Mouse (Mus musculus) liver, adult 2 months (tissue): Measurements from ENCODE around the gene Kcnh4. TPM values are rescaled to one million over a fixed set of nuclear protein-coding genes. Genes with fewer than 3 reads are reported as not detected.

ENCODE experiments used
- DNase-seq: peaks from one replicate; pipeline ENCODE4 v3.0.0-alpha.2; 2011; ENCODE audit warnings: low read depth, low spot score; ENCODE audit errors: extremely low read depth
- H3K27ac ChIP-seq: fragments of 200-500 bp; replicated peaks from 2 replicates; pipeline ENCODE4 v1.5.1; 2012; ENCODE audit warnings: low read depth, mild to moderate bottlenecking, control low read depth, inconsistent platforms, low read length; ENCODE audit not compliant: insufficient read depth
- H3K27me3 ChIP-seq: fragments of 200-500 bp; 2 replicates; pipeline ENCODE4 v1.6.1; 2012; ENCODE audit warnings: mild to moderate bottlenecking, moderate library complexity, low read length, inconsistent platforms; ENCODE audit not compliant: control insufficient read depth, insufficient read depth
- H3K36me3 ChIP-seq: fragments of 200-500 bp; 2 replicates; pipeline ENCODE4 v1.6.1; 2012; ENCODE audit warnings: low read length, inconsistent platforms; ENCODE audit not compliant: control insufficient read depth, insufficient read depth
- H3K4me1 ChIP-seq: fragments of 200-500 bp; 2 replicates; pipeline ENCODE4 v1.6.1; 2011; ENCODE audit warnings: low read length; ENCODE audit not compliant: control insufficient read depth, insufficient read depth
- H3K4me3 ChIP-seq: fragments of 200-500 bp; 2 replicates; pipeline ENCODE4 v1.5.1; 2011; ENCODE audit warnings: low read depth, mild to moderate bottlenecking, control low read depth, low read length, moderate library complexity; ENCODE audit not compliant: insufficient read depth
- H3K79me2 ChIP-seq: fragments of 200-500 bp; 2 replicates; pipeline ENCODE4 v1.6.1; 2012; ENCODE audit warnings: inconsistent platforms, mild to moderate bottlenecking, low read length, moderate library complexity; ENCODE audit not compliant: control insufficient read depth, insufficient read depth
- H3K9ac ChIP-seq: fragments of 200-500 bp; 2 replicates; pipeline ENCODE4 v1.6.1; 2012; ENCODE audit warnings: low read depth, mild to moderate bottlenecking, control low read depth, inconsistent platforms, low read length
- CTCF ChIP-seq: fragments of 200-500 bp; IDR thresholded peaks from 2 replicates; pipeline ENCODE4 v1.5.1; 2011; ENCODE audit warnings: low read depth, low read length, control low read depth
- POLR2A ChIP-seq: fragments of 200-500 bp; IDR thresholded peaks from 2 replicates; pipeline ENCODE4 v1.6.1; 2011; ENCODE audit warnings: low read length, control low read depth; ENCODE audit not compliant: insufficient read depth; ENCODE audit errors: extremely low read depth
- WGBS: fragments of 180-500 bp; shearing (Covaris S2); methylation state at CpG from one replicate; pipeline ENCODE4 v1.1.7; 2018; 5-methylcytosine and 5-hydroxymethylcytosine counted together
- polyA plus RNA-seq: library from polyadenylated mRNA; depleted of rRNA; stranded (reverse); fragments of >200 nt; gene quantifications from 2 replicates; pipeline ENCODE4 v1.2.3, GENCODE M21; 2012
- total RNA-seq: library from RNA; depleted of rRNA; stranded (reverse); fragments of >200 nt; gene quantifications from 2 replicates; pipeline ENCODE4 v1.2.3, GENCODE M21; 2014

The Kcnh4 gene
- total and polyA plus RNA-seq, 2 experiments, result not detected

DNA sequence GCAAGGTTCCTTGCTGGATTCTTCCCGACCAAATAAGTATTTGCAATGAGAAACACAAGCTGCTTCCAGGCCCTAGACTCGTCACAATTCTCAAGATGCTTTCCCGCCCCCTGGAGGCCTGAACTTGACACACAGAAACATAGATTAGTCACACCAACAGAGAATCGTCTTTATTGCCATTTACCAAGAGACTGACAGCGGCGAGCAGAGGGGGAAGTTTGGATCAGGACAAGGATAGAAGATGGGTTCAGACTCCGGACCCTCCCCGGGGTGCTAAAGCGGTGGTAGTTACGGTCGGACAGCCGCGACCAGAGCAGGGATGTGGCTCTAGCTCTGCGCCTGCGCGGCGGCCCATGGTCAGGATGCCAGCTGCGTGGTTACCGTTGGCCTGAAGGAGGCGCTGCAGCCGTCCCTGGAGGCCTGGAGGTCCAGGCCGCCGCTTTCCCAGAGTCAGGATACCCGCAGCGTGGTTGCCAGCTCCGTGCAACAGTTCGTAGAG, 1.9 kb upstream of the Kcnh4 start:
- peaks cover 9% of the 10 kb centered on the region; the same call in 1 of the 2 replicates for H3K27me3 ChIP-seq
- DNase-seq, result peak; percentile 53
- peak overlapping the region; percentile 46 for H3K9ac ChIP-seq
- H3K79me2 ChIP-seq, result no peaks in the 10 kb centered on the region
- no peaks in the 10 kb centered on the region for H3K36me3 ChIP-seq
- H3K4me3 ChIP-seq, result peak overlapping the region; percentile 45
- 3% methylated on average over 27 of the region's 27 CpGs for WGBS
- TF ChIP-seq CTCF (peak; percentile 88), POLR2A (no peak)
- H3K4me1 ChIP-seq, result no peaks in the 10 kb centered on the region
- H3K27ac ChIP-seq, result no peak overlapping the region

- no peak overlapping the region for H3K27ac ChIP-seq
- H3K27me3 ChIP-seq, result peaks cover 9% of the 10 kb centered on the region; the same call in 1 of the 2 replicates
- TF ChIP-seq POLR2A (no peak), CTCF (no peak)
- DNase-seq, result no peak
- 6% methylated on average over 35 of the region's 35 CpGs for WGBS
- H3K4me3 ChIP-seq, result no peak overlapping the region
- H3K36me3 ChIP-seq, result no peaks in the 10 kb centered on the region
- H3K4me1 ChIP-seq, result no peaks in the 10 kb centered on the region
- no peaks in the 10 kb centered on the region for H3K79me2 ChIP-seq
- no peak overlapping the region for H3K9ac ChIP-seq
Observed at GRCm38 (mm10) chr11:100758707-100759610, 783 bp downstream of the Kcnh4 start.

DNA sequence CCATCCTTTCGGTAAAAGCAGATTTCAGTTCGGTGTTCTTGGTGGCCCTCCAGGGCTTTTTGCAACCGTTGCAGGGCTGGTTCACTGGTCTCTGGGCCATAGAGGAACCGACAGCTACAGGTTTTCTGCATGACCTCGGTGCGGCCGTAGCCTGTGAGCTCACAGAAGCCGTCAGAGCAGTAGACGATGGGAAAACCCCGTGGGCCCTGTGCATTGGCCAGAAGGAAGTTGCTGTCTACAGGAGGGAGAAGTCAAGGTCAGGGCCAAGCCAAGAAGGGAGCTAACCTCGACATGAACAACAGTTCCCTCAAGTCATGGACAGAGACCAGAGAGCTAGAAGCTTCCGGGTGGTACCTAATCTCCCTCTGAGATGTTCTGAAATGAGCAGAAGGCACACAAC, 2.2 kb downstream of the Kcnh4 start:
- Histone ChIP-seq H3K4me3 (no peak overlapping the region), H3K27ac (no peak overlapping the region), H3K27me3 (peaks cover 9% of the 10 kb centered on the region; the same call in 1 of the 2 replicates), H3K4me1 (no peaks in the 10 kb centered on the region), H3K36me3 (no peaks in the 10 kb centered on the region), H3K9ac (no peak overlapping the region), H3K79me2 (no peaks in the 10 kb centered on the region)
- no peak for DNase-seq
- TF ChIP-seq POLR2A, result no peak
- TF ChIP-seq CTCF, result no peak
- 77% methylated on average over 12 of the region's 12 CpGs for WGBS

- H3K79me2 ChIP-seq, result no peaks in the 10 kb centered on the region
- DNase-seq, result no peak
- no peak overlapping the region for H3K9ac ChIP-seq
- no peak overlapping the region for H3K27ac ChIP-seq
- H3K4me3 ChIP-seq, result no peak overlapping the region
- TF ChIP-seq CTCF (no peak), POLR2A (no peak)
- H3K4me1 ChIP-seq, result no peaks in the 10 kb centered on the region
- WGBS, result 64% methylated on average over 6 of the region's 6 CpGs
- peaks cover 9% of the 10 kb centered on the region; the same call in 1 of the 2 replicates for H3K27me3 ChIP-seq
- no peaks in the 10 kb centered on the region for H3K36me3 ChIP-seq
Observed at GRCm38 (mm10) chr11:100756476-100756875, 3.3 kb downstream of the Kcnh4 start.

DNA sequence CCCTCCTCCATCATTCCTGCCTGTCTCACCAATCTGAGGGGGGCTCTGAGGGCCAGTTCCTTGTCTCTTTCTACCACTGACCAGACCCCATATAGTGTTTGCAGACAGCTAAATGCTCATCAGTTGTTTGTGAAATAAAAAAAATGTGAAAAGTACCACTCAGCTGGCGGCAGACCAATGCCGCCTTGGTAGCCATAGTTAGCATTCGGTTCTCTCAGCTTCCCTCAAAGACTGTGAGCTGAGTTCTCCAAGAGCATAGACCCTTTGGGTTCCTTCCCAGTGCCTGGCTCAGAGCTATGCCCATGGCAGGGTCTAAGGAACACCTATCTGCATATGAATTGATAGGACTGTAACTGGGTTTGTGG, 5.1 kb downstream of the Kcnh4 start:
- no peak for DNase-seq
- Histone ChIP-seq H3K4me3 (no peak overlapping the region), H3K36me3 (no peaks in the 10 kb centered on the region), H3K9ac (no peak overlapping the region), H3K79me2 (no peaks in the 10 kb centered on the region), H3K4me1 (no peaks in the 10 kb centered on the region), H3K27ac (no peak overlapping the region), H3K27me3 (peaks cover 9% of the 10 kb centered on the region; the same call in 1 of the 2 replicates)
- WGBS, result 86% methylated on average over 3 of the region's 3 CpGs
- TF ChIP-seq CTCF (no peak), POLR2A (no peak)
